10 mouse cellular contexts compared by ENCODE assay signal in genomic region chr9:6407972-6408371, GRCm38 (mm10).
DNase-seq lines count a peak whose midpoint lies in the region; ATAC-seq lines count a peak whose summit lies in the region.
"Had no signal": no experiment of that assay in that cellular context is flagged by ENCODE, and none has a peak within 500 bp of the region (broad histone marks: within the 10 kb centered on the region; RNA-seq: fewer than 3 reads in every experiment).

No protein-coding gene starts in this region.

- no peak overlapping the region for H3K4me3 ChIP-seq in embryonic facial prominence, embryonic 14.5 days (ENCODE audit: low read depth, low read length)
- H3K4me3 ChIP-seq in embryonic facial prominence, embryonic 10.5 days = no peak overlapping the region

- no peaks in the 10 kb centered on the region for H3K27me3 ChIP-seq in embryonic facial prominence, embryonic 14.5 days (replicated peaks; ENCODE audit: control insufficient read depth, insufficient read depth, low read length)
- no peaks in the 10 kb centered on the region for H3K27me3 ChIP-seq in embryonic facial prominence, embryonic 10.5 days (replicated peaks; ENCODE audit: low read depth, poor library complexity, severe bottlenecking)

- H3K4me2 ChIP-seq in embryonic facial prominence, embryonic 14.5 days (ENCODE audit: low read depth, low read length) = no peak overlapping the region

- WGBS in embryonic facial prominence, embryonic 14.5 days = 51% methylated on average over 4 of the region's 4 CpGs
- WGBS in embryonic facial prominence, embryonic 10.5 days = 71% methylated on average over 4 of the region's 4 CpGs

- H3K27ac ChIP-seq in embryonic facial prominence, embryonic 14.5 days (replicated peaks; ENCODE audit: low read depth, low read length) = no peak overlapping the region
- no peak overlapping the region for H3K27ac ChIP-seq in embryonic facial prominence, embryonic 10.5 days (replicated peaks)

- ATAC-seq in embryonic facial prominence, embryonic 14.5 days (ENCODE audit: low read depth) = peak; percentile 71; the same call in 1 of the 2 replicates
- ATAC-seq in monocyte, adult 5-6 weeks (replicated peaks; ENCODE audit: insufficient number of reproducible peaks, low FRiP score, low TSS enrichment, poor library complexity, severe bottlenecking) = no peak

- H3K36me3 ChIP-seq in embryonic facial prominence, embryonic 14.5 days (ENCODE audit: control insufficient read depth, insufficient read depth, low read length) = no peaks in the 10 kb centered on the region
- H3K36me3 ChIP-seq in embryonic facial prominence, embryonic 10.5 days (replicated peaks) = no peaks in the 10 kb centered on the region

- DNase-seq in embryonic facial prominence, embryonic 14.5 days (ENCODE audit: low spot score) = peak; percentile 72
- DNase-seq in embryonic facial prominence, embryonic 10.5 days (ENCODE audit: low spot score) = no peak
- peak; percentile 1 for DNase-seq in left cerebral cortex, adult 11 months (ENCODE audit: low spot score)
- no peak for DNase-seq in left cerebral cortex, adult 18-20 months (ENCODE audit: low spot score in 2 of 2)
- DNase-seq in frontal cortex, postnatal 14 days (ENCODE audit: low spot score in 2 of 2) = peak; percentile 9
- peak; percentile 46 to 55 for DNase-seq in right cerebral cortex, postnatal 10 days (ENCODE audit: low spot score in 2 of 2)
- DNase-seq in testis, postnatal 10 days (ENCODE audit: low spot score) = no peak
- DNase-seq: adrenal gland, postnatal 36 days; liver had no signal

- no peak overlapping the region for H3K9ac ChIP-seq in embryonic facial prominence, embryonic 14.5 days (ENCODE audit: low read depth, low read length)

- H3K4me1 ChIP-seq in embryonic facial prominence, embryonic 14.5 days (ENCODE audit: control insufficient read depth, insufficient read depth, low read length) = no peaks in the 10 kb centered on the region
- H3K4me1 ChIP-seq in embryonic facial prominence, embryonic 10.5 days = no peaks in the 10 kb centered on the region

- no peaks in the 10 kb centered on the region for H3K9me3 ChIP-seq in embryonic facial prominence, embryonic 14.5 days (ENCODE audit: control insufficient read depth, low read length)
- no peaks in the 10 kb centered on the region for H3K9me3 ChIP-seq in embryonic facial prominence, embryonic 10.5 days

Comparison
In these comparisons a context has a peak if more than half of its experiments do, and no peak if none do; other contexts are left out.
1. DNase-seq: peak in embryonic facial prominence, embryonic 14.5 days (single experiment), left cerebral cortex, adult 11 months (single experiment), frontal cortex, postnatal 14 days (2 of 2) and right cerebral cortex, postnatal 10 days (2 of 2); none in embryonic facial prominence, embryonic 10.5 days (single experiment), left cerebral cortex, adult 18-20 months (0 of 2) and testis, postnatal 10 days (single experiment).